Mouse (Mus musculus) MEL (cell line): ENCODE data around the gene Rpl29. TPM values are rescaled to one million over a fixed set of nuclear protein-coding genes. Genes with fewer than 3 reads are reported as not detected.

Source experiments
- DNase-seq: peaks from one replicate; pipeline ENCODE4 v3.0.0; 2011; ENCODE audit warnings: low read depth, low spot score
- H3K27ac ChIP-seq: 2 replicates; pipeline ENCODE4 v1.5.1; 2012; ENCODE audit warnings: low read depth, mild to moderate bottlenecking, control low read depth, low read length, moderate library complexity; ENCODE audit not compliant: control insufficient read depth
- H3K27me3 ChIP-seq, 2 experiments: fragments of 150-350 bp in 1 of 2; sonication (generic) in 1 of 2; 2 replicates each; pipeline ENCODE4 v1.6.1; 2012; ENCODE audit warnings: low read length in 2 of 2, mild to moderate bottlenecking in 2 of 2, improper control_type of control experiment in 1 of 2, moderate library complexity in 1 of 2; ENCODE audit not compliant: insufficient read depth in 2 of 2, control insufficient read depth in 1 of 2
- H3K36me3 ChIP-seq, 2 experiments: 2 replicates each; pipeline ENCODE4 v1.6.1; 2012 to 2014; ENCODE audit warnings: low read length in 2 of 2, improper control_type of control experiment in 1 of 2, inconsistent platforms in 1 of 2, mild to moderate bottlenecking in 1 of 2; ENCODE audit not compliant: insufficient read depth in 2 of 2, control insufficient read depth in 1 of 2
- H3K4me1 ChIP-seq, 2 experiments: fragments of 150-350 bp in 1 of 2; sonication (generic) in 1 of 2; 2 replicates each; pipeline ENCODE4 v1.6.1; 2012; ENCODE audit warnings: low read length in 2 of 2, improper control_type of control experiment in 1 of 2, mild to moderate bottlenecking in 1 of 2; ENCODE audit not compliant: insufficient read depth in 2 of 2, control insufficient read depth in 1 of 2
- H3K4me3 ChIP-seq, 2 experiments: fragments of 150-350 bp in 1 of 2; sonication (generic) in 1 of 2; 2 replicates each; pipeline ENCODE4 v1.5.1; 2012; ENCODE audit warnings: low read depth in 2 of 2, low read length in 2 of 2, mild to moderate bottlenecking in 2 of 2, moderate library complexity in 2 of 2, control low read depth in 1 of 2, improper control_type of control experiment in 1 of 2; ENCODE audit not compliant: control insufficient read depth in 1 of 2, insufficient read depth in 1 of 2
- H3K79me2 ChIP-seq: 2 replicates; pipeline ENCODE4 v1.6.1; 2012; ENCODE audit warnings: mild to moderate bottlenecking, low read length, moderate library complexity; ENCODE audit not compliant: control insufficient read depth, poor library complexity, insufficient read depth
- H3K9ac ChIP-seq: 2 replicates; pipeline ENCODE4 v1.6.1; 2012; ENCODE audit warnings: low read depth, mild to moderate bottlenecking, control low read depth, low read length, moderate library complexity; ENCODE audit not compliant: control insufficient read depth, poor library complexity, severe bottlenecking
- H3K9me3 ChIP-seq: fragments of 150-350 bp; sonication (generic); replicated peaks from 2 replicates; pipeline ENCODE4 v1.6.1; 2012; ENCODE audit warnings: mild to moderate bottlenecking, low read length, improper control_type of control experiment, moderate library complexity; ENCODE audit not compliant: insufficient read depth
- CHD2 ChIP-seq: IDR thresholded peaks from 2 replicates; pipeline ENCODE4 v1.6.1; 2011; ENCODE audit warnings: low read length, improper control_type of control experiment
- E2F4 ChIP-seq: IDR thresholded peaks from 2 replicates; pipeline ENCODE4 v1.6.1; 2011; ENCODE audit warnings: low read depth, low read length, improper control_type of control experiment, borderline replicate concordance
- ELF1 ChIP-seq: IDR thresholded peaks from 2 replicates; pipeline ENCODE4 v1.6.1; 2014; ENCODE audit warnings: low read depth, mild to moderate bottlenecking, inconsistent platforms, low read length, improper control_type of control experiment, moderate library complexity
- GABPA ChIP-seq: IDR thresholded peaks from 2 replicates; pipeline ENCODE4 v1.6.1; 2012; ENCODE audit warnings: low read depth, mild to moderate bottlenecking, inconsistent platforms, low read length, improper control_type of control experiment, moderate library complexity
- HCFC1 ChIP-seq: IDR thresholded peaks from 2 replicates; pipeline ENCODE4 v1.6.1; 2012; ENCODE audit warnings: low read depth, mild to moderate bottlenecking, inconsistent platforms, low read length, improper control_type of control experiment, moderate library complexity
- JUND ChIP-seq: IDR thresholded peaks from 2 replicates; pipeline ENCODE4 v1.6.1; 2011; ENCODE audit warnings: low read depth, mild to moderate bottlenecking, improper control_type of control experiment, low read length
- MAZ ChIP-seq: IDR thresholded peaks from 2 replicates; pipeline ENCODE4 v1.6.1; 2012; ENCODE audit warnings: low read depth, mild to moderate bottlenecking, inconsistent platforms, low read length, improper control_type of control experiment
- MXI1 ChIP-seq: IDR thresholded peaks from 2 replicates; pipeline ENCODE4 v1.6.1; 2011; ENCODE audit warnings: mild to moderate bottlenecking, low read depth, low read length, improper control_type of control experiment
- MYB ChIP-seq: IDR thresholded peaks from 2 replicates; pipeline ENCODE4 v1.6.1; 2011; ENCODE audit warnings: mild to moderate bottlenecking, low read depth, low read length, improper control_type of control experiment
- POLR2AphosphoS5 ChIP-seq: IDR thresholded peaks from 2 replicates; pipeline ENCODE4 v1.6.1; 2012; ENCODE audit warnings: low read depth, borderline replicate concordance, mild to moderate bottlenecking, inconsistent platforms, low read length, moderate library complexity, mixed read lengths
- RCOR1 ChIP-seq: IDR thresholded peaks from 2 replicates; pipeline ENCODE4 v1.6.1; 2012; ENCODE audit warnings: low read depth, mild to moderate bottlenecking, inconsistent platforms, low read length, improper control_type of control experiment
- SIN3A ChIP-seq: IDR thresholded peaks from 2 replicates; pipeline ENCODE4 v1.6.1; 2012; ENCODE audit warnings: low read length, improper control_type of control experiment, inconsistent platforms
- SMC3 ChIP-seq: IDR thresholded peaks from 2 replicates; pipeline ENCODE4 v1.6.1; 2011; ENCODE audit warnings: low read depth, low read length, improper control_type of control experiment
- TBP ChIP-seq: IDR thresholded peaks from 2 replicates; pipeline ENCODE4 v1.8.0; 2011; ENCODE audit warnings: low read depth, low read length, improper control_type of control experiment
- USF1 ChIP-seq: IDR thresholded peaks from 2 replicates; pipeline ENCODE4 v1.6.1; 2014; ENCODE audit warnings: low read depth, mild to moderate bottlenecking, inconsistent platforms, low read length, improper control_type of control experiment, moderate library complexity
- USF2 ChIP-seq, 2 experiments: IDR thresholded peaks; 2 replicates each; pipeline ENCODE4 v1.6.1; 2011 to 2012; ENCODE audit warnings: improper control_type of control experiment in 2 of 2, low read length in 2 of 2, borderline replicate concordance in 1 of 2, inconsistent platforms in 1 of 2, low read depth in 1 of 2, mild to moderate bottlenecking in 1 of 2; ENCODE audit not compliant: insufficient read depth in 1 of 2
- ZC3H11A ChIP-seq: IDR thresholded peaks from 2 replicates; pipeline ENCODE4 v1.6.1; 2012; ENCODE audit warnings: low read depth, mild to moderate bottlenecking, inconsistent platforms, low read length, improper control_type of control experiment
- polyA plus RNA-seq, 2 experiments: library from polyadenylated mRNA; stranded (reverse) in 1 of 2; unstranded in 1 of 2; fragments of >175 nt in 1 of 2; fragments of >200 nt in 1 of 2; gene quantifications; 2 replicates each; pipeline versions ENCODE4 v1.2.1 to v1.2.4; 2012; ENCODE audit warnings: low replicate concordance in 2 of 2, low read depth in 1 of 2; ENCODE audit not compliant: insufficient read length in 2 of 2, insufficient read depth in 1 of 2, missing spikeins in 1 of 2
- total RNA-seq: library from RNA; depleted of rRNA; stranded (reverse); fragments of 300-350 nt; gene quantifications from 2 replicates; pipeline ENCODE4 v1.2.3, GENCODE M21; 2012

Gene Rpl29
- total and polyA plus RNA-seq, 3 experiments = 60.8 to 761 TPM; not detected in 1

DNA sequence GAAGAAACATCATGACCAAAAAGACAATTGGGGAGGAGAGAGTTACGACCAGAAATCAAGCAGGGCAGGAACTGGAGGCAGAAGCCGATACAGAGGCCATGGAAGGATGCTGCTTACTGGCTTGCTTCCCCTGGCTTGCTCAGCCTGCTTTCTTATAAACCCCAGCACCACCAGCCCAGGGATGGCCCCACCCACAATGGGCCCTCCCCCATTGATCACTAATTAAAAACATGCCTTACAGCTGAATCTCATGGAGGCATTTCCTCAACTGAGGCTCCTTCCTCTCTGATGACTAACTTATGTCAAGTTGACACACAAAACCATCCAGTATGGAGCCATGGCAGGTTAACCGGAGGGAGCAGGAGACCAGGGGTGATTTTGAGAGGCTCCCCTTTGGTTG, 29.4 kb upstream of the Rpl29 start:
- no peak for DNase-seq
- no peaks in the 10 kb centered on the region; a peak in 1 of 4 replicates for H3K27me3 ChIP-seq

DNA sequence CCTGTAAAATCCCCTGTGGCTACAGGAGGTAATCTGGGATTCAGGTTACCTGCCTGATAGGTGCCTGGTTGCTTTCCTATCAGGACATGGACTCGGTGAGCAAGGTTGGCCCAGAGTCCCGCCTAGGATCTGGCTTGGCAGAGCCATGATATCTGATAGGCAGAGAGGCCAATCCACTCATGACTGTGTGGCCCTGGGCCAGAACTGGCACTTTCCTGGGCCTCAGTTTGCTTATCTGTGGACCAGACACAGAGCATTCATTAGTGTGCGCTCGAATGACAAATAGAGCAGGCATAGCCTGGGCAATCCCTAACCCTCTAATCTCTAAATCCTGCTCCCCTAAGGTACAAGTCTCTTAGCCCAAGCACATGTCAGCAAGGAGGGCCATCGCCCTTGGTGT, 27.1 kb upstream of the Rpl29 start:
- H3K4me1 ChIP-seq = peaks cover 3 to 20% of the 10 kb centered on the region in 2 experiments; a peak in 3 of 4 replicates
- no peak overlapping the region for H3K4me3 ChIP-seq
- H3K9ac ChIP-seq = no peak overlapping the region
- no peak for DNase-seq
- no peaks in the 10 kb centered on the region for H3K9me3 ChIP-seq
- H3K27me3 ChIP-seq = no peaks in the 10 kb centered on the region; a peak in 2 of 4 replicates
- peaks cover 0 to 6% of the 10 kb centered on the region in 2 experiments; a peak in 2 of 4 replicates for H3K36me3 ChIP-seq
- no peak overlapping the region for H3K27ac ChIP-seq
- TF ChIP-seq GABPA (no peak), MYB (no peak), SIN3A (no peak), SMC3 (no peak), USF1 (no peak), POLR2AphosphoS5 (no peak), USF2 (IDR thresholded peaks at IDR 0.05; ENCODE audit: borderline replicate concordance in 1 of 2, insufficient read depth in 1 of 2, low read depth in 1 of 2, low read length in 2 of 2) (no peak), CHD2 (no peak), TBP (no peak), ELF1 (no peak), RCOR1 (no peak), MXI1 (no peak), JUND (no peak), MAZ (no peak), HCFC1 (no peak)
- no peaks in the 10 kb centered on the region for H3K79me2 ChIP-seq

More for the DNA sequence above, 29.4 kb upstream of the Rpl29 start:
- TF ChIP-seq E2F4 (no peak), ZC3H11A (no peak)
- H3K36me3 ChIP-seq = peaks cover 0 to 6% of the 10 kb centered on the region in 2 experiments; a peak in 2 of 4 replicates
- peaks cover 3 to 15% of the 10 kb centered on the region in 2 experiments; a peak in 3 of 4 replicates for H3K4me1 ChIP-seq
- H3K27ac ChIP-seq = no peak overlapping the region
- no peak overlapping the region for H3K4me3 ChIP-seq
- H3K79me2 ChIP-seq = no peaks in the 10 kb centered on the region
- H3K9me3 ChIP-seq = no peaks in the 10 kb centered on the region
- H3K9ac ChIP-seq = no peak overlapping the region
